In the genomic region with DNA sequence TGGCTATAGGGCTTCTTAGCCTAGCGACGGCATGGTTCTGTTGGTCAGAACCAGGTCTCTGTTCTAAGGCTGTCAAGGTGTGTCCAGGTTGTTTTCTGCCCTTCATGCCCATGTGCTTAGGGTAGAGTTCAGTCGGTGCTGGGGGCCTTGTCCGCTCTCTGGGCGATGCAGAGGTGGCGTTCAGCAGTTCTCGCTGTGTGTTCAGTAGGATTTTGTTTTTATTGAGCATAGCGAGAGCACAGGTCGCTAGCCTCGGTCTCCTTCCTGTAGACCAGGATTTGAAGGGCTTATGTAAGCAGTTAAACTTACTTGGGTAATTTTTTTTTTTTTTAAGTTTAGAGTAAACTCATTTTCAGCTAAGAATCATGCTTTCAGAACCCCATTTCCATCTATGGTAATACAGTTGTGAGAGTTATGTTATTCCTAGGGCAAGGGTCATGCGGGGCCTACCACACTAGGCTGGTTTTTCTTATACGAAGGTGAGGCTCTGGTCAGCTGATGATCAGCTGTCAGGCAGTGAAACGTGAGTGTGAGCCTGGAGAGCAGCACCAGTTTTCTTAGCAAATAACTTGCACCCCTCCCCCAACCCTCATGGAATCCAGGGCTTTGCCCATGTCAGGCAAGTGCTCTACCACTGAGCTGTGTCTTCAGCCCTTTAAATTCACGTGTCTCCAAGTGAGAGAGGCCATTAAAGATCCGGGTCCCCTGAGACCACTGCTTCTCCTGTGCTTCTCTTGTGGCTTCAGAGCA, we compare ENCODE assay signal across 17 mouse cellular contexts. TPM values are rescaled to one million over a fixed set of nuclear protein-coding genes. Genes with fewer than 3 reads are reported as not detected.
DNase-seq lines count a peak whose midpoint lies in the region; ATAC-seq and TF ChIP-seq lines count a peak whose summit lies in the region.
"Had no signal": no experiment of that assay in that cellular context is flagged by ENCODE, and none has a peak within 500 bp of the region (broad histone marks: within the 10 kb centered on the region; RNA-seq: fewer than 3 reads in every experiment).

No protein-coding gene starts in this region.

- intact Hi-C loops in heart, postnatal 14 days (cut with DNase I), result no loop called here

- H3K36me3 ChIP-seq in heart, embryonic 12.5 days, result peaks cover 15% of the 10 kb centered on the region
- peaks cover 24% of the 10 kb centered on the region for H3K36me3 ChIP-seq in embryonic facial prominence, embryonic 10.5 days (replicated peaks)
- peaks cover 7% of the 10 kb centered on the region for H3K36me3 ChIP-seq in kidney, adult 2 months (ENCODE audit: control insufficient read depth, insufficient read depth, low read length)
- peaks cover 10% of the 10 kb centered on the region for H3K36me3 ChIP-seq in myocyte (ENCODE audit: control insufficient read depth, insufficient read depth)
- peaks cover 9% of the 10 kb centered on the region for H3K36me3 ChIP-seq in hindbrain, embryonic 16.5 days (ENCODE audit: control insufficient read depth, insufficient read depth, low read length)

- H3K9ac ChIP-seq in heart, embryonic 12.5 days, result no peak overlapping the region
- H3K9ac ChIP-seq in hindbrain, embryonic 16.5 days (ENCODE audit: low read depth, low read length), result no peak overlapping the region
- H3K9ac ChIP-seq: embryonic facial prominence, embryonic 13.5 days; forebrain, embryonic 13.5 days; limb, embryonic 12.5 days; lung, embryonic 14.5 days; midbrain, embryonic 12.5 days had no signal

- 69% methylated on average over 15 of the region's 15 CpGs for WGBS in heart, embryonic 12.5 days
- WGBS in embryonic facial prominence, embryonic 10.5 days, result 74% methylated on average over 15 of the region's 15 CpGs
- 35% methylated on average over 15 of the region's 15 CpGs for WGBS in kidney, adult 2 months
- 81% methylated on average over 15 of the region's 15 CpGs for WGBS in hindbrain, embryonic 16.5 days

- no peak for DNase-seq in heart, postnatal 14 days
- peak; percentile 17 for DNase-seq in embryonic facial prominence, embryonic 10.5 days (ENCODE audit: low spot score)
- peak; percentile 69 for DNase-seq in kidney, adult 2 months
- DNase-seq: cerebellum, adult 11-12 months; gastrocnemius, postnatal 10 days; lung, embryonic 14.5 days; thymus, postnatal 36 days had no signal

- H3K4me2 ChIP-seq in heart, embryonic 12.5 days, result 0 out of 2 replicates have a peak overlapping the region, but pooled peaks have one; percentile 13
- H3K4me2 ChIP-seq in myocyte (ENCODE audit: low read depth), result peak overlapping the region; percentile 15
- no peak overlapping the region for H3K4me2 ChIP-seq in hindbrain, embryonic 16.5 days (ENCODE audit: low read length)
- H3K4me2 ChIP-seq: embryonic facial prominence, embryonic 13.5 days; forebrain, embryonic 13.5 days; limb, embryonic 12.5 days; lung, embryonic 14.5 days; midbrain, embryonic 12.5 days had no signal

- peaks cover 72% of the 10 kb centered on the region for H3K79me2 ChIP-seq in myocyte (ENCODE audit: control insufficient read depth, insufficient read depth)

- H3K9me3 ChIP-seq in heart, embryonic 12.5 days (replicated peaks), result no peaks in the 10 kb centered on the region
- H3K9me3 ChIP-seq in embryonic facial prominence, embryonic 10.5 days, result no peaks in the 10 kb centered on the region
- no peaks in the 10 kb centered on the region for H3K9me3 ChIP-seq in hindbrain, embryonic 16.5 days (ENCODE audit: control insufficient read depth, low read length)
- H3K9me3 ChIP-seq: embryonic facial prominence, embryonic 13.5 days; forebrain, embryonic 13.5 days; limb, embryonic 12.5 days; midbrain, embryonic 12.5 days had no signal

- no peak for TF ChIP-seq POLR2A in kidney, adult 2 months (IDR thresholded peaks at IDR 0.05; ENCODE audit: low read depth, low read length)
- TF ChIP-seq POLR2A in myocyte (IDR thresholded peaks at IDR 0.05; ENCODE audit: insufficient read length, low read depth), result no peak

- no peaks in the 10 kb centered on the region for H3K27me3 ChIP-seq in heart, embryonic 12.5 days (replicated peaks)
- H3K27me3 ChIP-seq in embryonic facial prominence, embryonic 10.5 days (replicated peaks; ENCODE audit: low read depth, poor library complexity, severe bottlenecking), result no peaks in the 10 kb centered on the region
- H3K27me3 ChIP-seq in kidney, adult 2 months (replicated peaks; ENCODE audit: control insufficient read depth, insufficient read depth, low read length), result no peaks in the 10 kb centered on the region
- H3K27me3 ChIP-seq in myocyte (ENCODE audit: control insufficient read depth, insufficient read depth, insufficient read length), result no peaks in the 10 kb centered on the region
- no peaks in the 10 kb centered on the region for H3K27me3 ChIP-seq in hindbrain, embryonic 16.5 days (replicated peaks; ENCODE audit: control insufficient read depth, insufficient read depth, low read length)
- H3K27me3 ChIP-seq: embryonic facial prominence, embryonic 13.5 days; forebrain, embryonic 13.5 days; limb, embryonic 12.5 days; midbrain, embryonic 12.5 days had no signal

- no peak overlapping the region for H3ac ChIP-seq in myocyte (ENCODE audit: control insufficient read depth, insufficient read length)

- TF ChIP-seq CTCF in kidney, adult 2 months (conservative IDR thresholded peaks at IDR 0.05; ENCODE audit: insufficient read depth, insufficient read length, low read depth, low read length), result no peak

- no peak overlapping the region for H3K4me3 ChIP-seq in heart, embryonic 12.5 days
- no peak overlapping the region for H3K4me3 ChIP-seq in embryonic facial prominence, embryonic 10.5 days
- no peak overlapping the region for H3K4me3 ChIP-seq in kidney, adult 2 months (ENCODE audit: insufficient read depth, low read depth, low read length)
- no peak overlapping the region for H3K4me3 ChIP-seq in myocyte
- H3K4me3 ChIP-seq in hindbrain, embryonic 16.5 days (ENCODE audit: low read length), result no peak overlapping the region
- H3K4me3 ChIP-seq: embryonic facial prominence, embryonic 13.5 days; forebrain, embryonic 13.5 days; limb, embryonic 12.5 days; midbrain, embryonic 12.5 days had no signal

- H3K27ac ChIP-seq in heart, embryonic 12.5 days (ENCODE audit: poor library complexity, severe bottlenecking), result peak overlapping the region; percentile 68
- H3K27ac ChIP-seq in embryonic facial prominence, embryonic 10.5 days (replicated peaks), result no peak overlapping the region
- peak overlapping the region; percentile 87 for H3K27ac ChIP-seq in kidney, adult 2 months (ENCODE audit: insufficient read depth, low read depth, low read length)
- H3K27ac ChIP-seq in hindbrain, embryonic 16.5 days (ENCODE audit: low read depth, low read length), result no peak overlapping the region
- H3K27ac ChIP-seq: embryonic facial prominence, embryonic 13.5 days; forebrain, embryonic 13.5 days; limb, embryonic 12.5 days; midbrain, embryonic 12.5 days had no signal

- no peak for ATAC-seq in heart, embryonic 12.5 days (ENCODE audit: insufficient number of reproducible peaks, low FRiP score)
- ATAC-seq in hindbrain, embryonic 16.5 days, result no peak
- ATAC-seq in activated CD4-positive, CD25-positive, alpha-beta regulatory T cell, adult 4 months, result no peak
- ATAC-seq: CD4-positive, CD25-positive, alpha-beta regulatory T cell, adult 4 months; forebrain, embryonic 13.5 days had no signal

- peaks cover 70% of the 10 kb centered on the region for H3K4me1 ChIP-seq in heart, embryonic 12.5 days (replicated peaks)
- H3K4me1 ChIP-seq in embryonic facial prominence, embryonic 10.5 days, result peaks cover 37% of the 10 kb centered on the region
- peaks cover 40% of the 10 kb centered on the region for H3K4me1 ChIP-seq in kidney, adult 2 months (ENCODE audit: control insufficient read depth, insufficient read depth, low read length)
- H3K4me1 ChIP-seq in hindbrain, embryonic 16.5 days (ENCODE audit: control insufficient read depth, insufficient read depth, low read depth, low read length), result peaks cover 19% of the 10 kb centered on the region

TF ChIP-seq in myocyte, 11 proteins besides CTCF, POLR2A, EP300 and RAD21:
- TF ChIP-seq TCF12 (IDR thresholded peaks at IDR 0.05; ENCODE audit: insufficient read depth, poor library complexity, severe bottlenecking) (no peak), MYOD1 (IDR thresholded peaks at IDR 0.05; ENCODE audit: control insufficient read depth in 1 of 3, insufficient read length in 2 of 3, low read depth in 2 of 3) (peak in 1 of 3 experiments; percentile 34), CEBPB (IDR thresholded peaks at IDR 0.05; ENCODE audit: insufficient read depth, poor library complexity, severe bottlenecking) (no peak), MYOG (IDR thresholded peaks at IDR 0.05; ENCODE audit: control insufficient read depth in 1 of 3, insufficient read depth in 1 of 3, insufficient read length in 2 of 3, low read depth in 2 of 3) (peak in 1 of 3 experiments; percentile 70), POLR2AphosphoS2 (IDR thresholded peaks at IDR 0.05; ENCODE audit: insufficient read length, low read depth) (no peak), SRF (IDR thresholded peaks at IDR 0.05; ENCODE audit: control insufficient read depth, insufficient read length, low read depth) (no peak), USF1 (IDR thresholded peaks at IDR 0.05; ENCODE audit: low read depth) (peak; percentile 22), TCF3 (IDR thresholded peaks at IDR 0.05; ENCODE audit: insufficient read length, low read depth) (no peak), E2F4 (IDR thresholded peaks at IDR 0.05; ENCODE audit: insufficient read depth) (no peak), REST (IDR thresholded peaks at IDR 0.05; ENCODE audit: insufficient read depth, insufficient read length) (no peak)

RNA-seq across cellular contexts. Expression of a gene that starts 5.0 kb away (rescaled TPM):
- polyA plus RNA-seq in heart, embryonic 12.5 days (2016; fragmentation: Nextera tagmentation; extraction: Ambion mirVana), result 74.8 and 75.5 TPM in 2 replicates
- 100 to 1,000 TPM; 180 to 187 TPM for total RNA-seq in heart, postnatal 14 days (2021)
- 41.6 and 43.1 TPM in 2 replicates for polyA plus RNA-seq in embryonic facial prominence, embryonic 10.5 days (2016; fragmentation: Nextera tagmentation; extraction: Ambion mirVana)
- 20.7 and 23.1 TPM in 2 replicates for polyA plus RNA-seq in kidney, adult 2 months (2012; rRNA removed)
- polyA plus RNA-seq in myocyte (2012; fragmentation: generic; extraction: Trizol), result 18.5 TPM
- 36.5 and 38.9 TPM in 2 replicates for polyA plus RNA-seq in hindbrain, embryonic 16.5 days (2015; fragmentation: Nextera tagmentation; extraction: Ambion mirVana)
- polyA plus RNA-seq in activated CD4-positive, CD25-positive, alpha-beta regulatory T cell, adult 4 months (2017; shearing (Covaris generic)), result 10 to 100 TPM; 24.6 to 24.9 TPM

RNA-seq across cellular contexts. Expression of a gene that starts 33.1 kb away (rescaled TPM):
- polyA plus RNA-seq in heart, embryonic 12.5 days (2016; fragmentation: Nextera tagmentation; extraction: Ambion mirVana), result 0.08 and 0.11 TPM in 2 replicates
- not detected for total RNA-seq in heart, postnatal 14 days (2021)
- polyA plus RNA-seq in embryonic facial prominence, embryonic 10.5 days (2016; fragmentation: Nextera tagmentation; extraction: Ambion mirVana), result 0.24 and 0.36 TPM in 2 replicates
- polyA plus RNA-seq in kidney, adult 2 months (2012; rRNA removed), result 0.05 and 0.36 TPM in 2 replicates
- 0.04 TPM for polyA plus RNA-seq in myocyte (2012; fragmentation: generic; extraction: Trizol)
- polyA plus RNA-seq in hindbrain, embryonic 16.5 days (2015; fragmentation: Nextera tagmentation; extraction: Ambion mirVana), result 1.9 and 3.1 TPM in 2 replicates
- under 1 TPM in 1 of 2 experiments, not detected in 1; 0.40 TPM for polyA plus RNA-seq in activated CD4-positive, CD25-positive, alpha-beta regulatory T cell, adult 4 months (2017; shearing (Covaris generic))
- total RNA-seq: gastrocnemius, postnatal 10 days had no signal
- polyA plus RNA-seq: lung, embryonic 14.5 days; neural tube, embryonic 11.5 days had no signal

Comparison
In these comparisons a context has a peak if more than half of its experiments do, and no peak if none do; other contexts are left out.
1. H3K27ac ChIP-seq: peak in heart, embryonic 12.5 days (single experiment) and kidney, adult 2 months (single experiment); none in embryonic facial prominence, embryonic 10.5 days (single experiment) and hindbrain, embryonic 16.5 days (single experiment).
2. DNase-seq: peak in embryonic facial prominence, embryonic 10.5 days (single experiment) and kidney, adult 2 months (single experiment); none in heart, postnatal 14 days (0 of 2).